Mouse (Mus musculus): ENCODE measurements at regions not wholly inside any gene's neighbourhood (a gene's known extent, or its start where the extent isn't known, plus 50 kb on each side); places are given as distances from the start of the nearest gene placed in this dataset.
A peak's percentile ranks its signal among the peaks of the same experiment; 100 is the strongest.

DNA sequence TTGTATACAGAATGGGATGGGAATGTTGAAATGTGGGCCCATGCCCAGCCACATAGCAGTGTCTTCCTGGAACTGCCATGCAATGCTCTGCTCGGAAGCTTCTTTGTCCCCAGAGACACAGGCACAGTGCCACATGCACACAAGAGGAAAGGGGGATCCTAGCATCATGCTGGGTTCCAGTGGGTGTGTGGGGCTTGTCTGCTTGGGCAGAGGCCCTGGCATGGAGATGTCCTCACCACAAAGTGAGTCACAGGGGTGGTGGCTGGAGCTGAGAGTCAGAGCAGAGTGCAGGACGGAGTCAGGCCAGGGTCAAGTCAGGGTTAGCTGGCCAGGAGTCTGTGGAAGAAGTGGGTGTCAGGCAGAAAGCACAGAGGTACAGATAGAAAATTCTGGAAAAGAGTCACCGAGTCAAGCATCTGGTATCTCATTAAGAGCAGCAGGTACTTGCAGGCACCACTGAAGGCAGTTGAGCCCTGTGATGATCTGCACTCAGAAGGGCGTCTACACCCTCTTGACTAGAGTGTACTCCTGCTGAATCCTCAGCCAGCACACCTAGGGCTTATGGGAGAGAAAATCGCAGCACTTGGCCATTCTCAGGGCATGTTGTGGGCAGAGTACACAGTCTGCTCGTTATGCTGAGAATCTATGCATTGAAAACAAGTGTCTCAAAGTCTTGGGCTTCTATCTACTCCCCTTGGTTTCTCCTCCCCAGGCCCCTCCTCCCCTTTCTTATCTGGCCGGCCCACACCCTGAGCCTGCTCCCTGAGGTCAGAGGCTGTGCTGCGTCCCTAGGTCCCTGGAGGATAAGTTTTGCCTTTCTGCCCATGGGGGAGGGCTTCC is 85.3 kb downstream of the Ackr3 start:
- DNase-seq (ENCODE audit: extremely low spot score, low spot score), result no peak

- no peak for DNase-seq (ENCODE audit: extremely low spot score, low spot score)
These were observed 86.0 kb downstream of the Ackr3 start for GRCm38 (mm10) chr1:90289732-90290215.

GRCm38 (mm10) chr1:90290428-90291197 is 86.8 kb downstream of the Ackr3 start:
- no peak for DNase-seq (ENCODE audit: extremely low spot score, low spot score)

GRCm38 (mm10) chr1:90291256-90291655 is 87.5 kb downstream of the Ackr3 start:
- no peak for DNase-seq (ENCODE audit: extremely low spot score, low spot score)

GRCm38 (mm10) chr1:90297751-90298150 is 94.0 kb downstream of the Ackr3 start:
- no peak for DNase-seq (ENCODE audit: extremely low spot score, low spot score)

DNA sequence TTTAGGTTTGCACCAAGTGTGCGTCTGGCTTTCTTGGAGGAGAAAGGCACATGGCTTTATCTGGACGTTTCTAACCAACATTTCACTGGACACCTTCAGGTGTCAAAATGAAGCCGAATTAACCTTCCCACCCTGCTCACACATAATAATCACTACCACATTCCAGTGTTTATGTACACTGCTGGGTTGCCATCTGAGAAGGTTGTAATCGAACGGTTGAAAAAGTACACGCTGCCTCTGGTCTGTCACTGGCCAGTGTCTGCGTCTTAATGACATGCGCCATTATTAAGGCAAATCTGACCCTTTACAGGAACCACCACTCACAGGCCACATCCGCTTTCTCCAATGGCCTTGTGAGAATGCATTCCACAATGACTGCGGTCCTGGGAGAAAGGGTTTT is 96.4 kb downstream of the Ackr3 start:
- DNase-seq (ENCODE audit: extremely low spot score, low spot score), result no peak

- no peak for DNase-seq (ENCODE audit: extremely low spot score, low spot score)
These were observed 100.6 kb downstream of the Ackr3 start for GRCm38 (mm10) chr1:90304331-90304730.

GRCm38 (mm10) chr1:90311016-90311415 is 107.2 kb downstream of the Ackr3 start:
- no peak for DNase-seq (ENCODE audit: extremely low spot score, low spot score)

DNA sequence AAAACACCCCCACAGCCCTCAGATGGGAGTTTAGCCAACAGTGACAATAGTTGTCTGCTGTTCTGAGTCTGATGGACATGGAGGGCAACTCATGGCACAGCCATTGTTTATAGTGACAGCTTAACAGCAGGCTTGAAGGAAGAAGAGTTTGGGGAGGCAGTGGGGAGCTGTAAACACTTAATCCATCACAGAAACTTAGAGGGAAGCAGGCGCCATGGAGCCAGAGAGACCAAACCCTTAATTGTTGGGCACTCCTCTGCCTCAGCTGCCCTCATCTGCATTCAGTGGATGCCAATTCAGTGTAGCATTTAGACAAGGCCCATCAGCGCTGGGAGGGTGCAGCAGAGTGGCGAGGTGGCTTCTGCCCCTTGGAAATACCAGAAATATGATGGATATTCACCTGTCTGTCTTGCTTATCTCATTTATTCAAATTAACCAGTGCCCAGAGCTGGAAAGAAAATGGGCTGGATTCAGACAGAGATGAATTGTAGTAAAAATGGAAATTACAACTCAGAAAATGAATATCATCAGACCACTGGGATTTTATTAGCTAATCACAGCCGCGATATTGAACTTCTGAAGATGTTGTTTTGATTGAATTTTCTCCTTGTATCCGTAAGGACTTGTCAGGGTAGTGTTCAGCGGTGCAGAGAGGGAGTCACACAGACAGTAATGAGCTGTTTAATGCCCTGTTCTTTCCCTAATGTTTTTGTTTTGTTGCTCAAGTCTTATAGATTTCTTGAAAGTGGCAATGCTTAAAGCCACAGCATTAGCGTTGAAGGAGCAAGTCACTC is 108.1 kb downstream of the Ackr3 start:
- no peak for DNase-seq (ENCODE audit: extremely low spot score, low spot score)

DNA sequence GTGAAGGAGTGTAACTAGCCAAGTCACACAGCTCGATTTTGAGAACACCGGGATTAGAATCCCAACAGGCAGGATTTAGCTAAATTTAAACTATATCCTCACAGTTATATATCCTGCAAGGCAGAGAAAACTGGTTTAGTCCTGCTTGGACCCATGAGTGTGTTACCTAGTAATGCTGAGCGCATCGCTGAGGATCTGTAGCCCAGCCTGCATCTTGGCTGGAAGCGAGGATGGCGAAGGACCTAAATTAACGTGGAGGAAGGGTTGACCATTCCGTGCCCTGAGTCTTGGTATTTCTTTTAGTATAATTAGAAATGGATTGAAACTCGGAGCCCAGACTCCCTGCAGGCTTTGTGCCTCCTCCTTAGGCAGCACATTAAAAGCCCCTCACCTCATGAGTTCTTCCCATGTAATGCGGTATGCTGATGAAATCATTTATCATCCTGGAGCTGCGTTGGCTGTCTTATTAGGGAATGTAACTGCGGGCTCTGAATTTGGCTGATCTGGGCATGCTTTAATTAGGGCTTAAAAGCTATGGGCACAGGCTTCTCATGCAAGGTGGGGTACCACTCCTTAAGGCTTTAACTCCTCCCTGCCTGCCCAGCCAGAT is 110.1 kb downstream of the Ackr3 start:
- no peak for DNase-seq (ENCODE audit: extremely low spot score, low spot score)

- DNase-seq (ENCODE audit: extremely low spot score, low spot score), result no peak
These were observed 114.1 kb downstream of the Ackr3 start for GRCm38 (mm10) chr1:90317902-90318301.

DNA sequence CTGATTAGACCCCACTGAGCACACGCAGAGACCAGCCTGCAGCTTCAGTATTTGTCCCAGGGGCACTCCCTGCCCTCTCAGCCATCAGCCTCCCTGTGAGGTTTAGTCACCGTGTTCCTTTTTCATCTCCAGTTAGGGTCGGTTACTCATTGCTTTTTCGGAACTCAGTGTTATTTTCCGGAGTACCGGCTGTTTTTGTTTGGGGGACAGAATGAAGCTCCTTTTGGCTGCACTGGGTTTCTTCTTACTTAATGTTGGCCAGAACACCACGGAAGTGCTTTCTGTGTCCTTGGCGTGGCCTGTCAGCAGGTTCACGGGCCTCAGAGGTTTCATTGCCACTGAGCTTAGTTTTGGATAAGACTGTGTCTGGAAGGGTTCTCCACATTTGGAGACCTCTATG is 114.7 kb downstream of the Ackr3 start:
- no peak for DNase-seq (ENCODE audit: extremely low spot score, low spot score)

- DNase-seq (ENCODE audit: extremely low spot score, low spot score), result no peak
These were observed 116.7 kb downstream of the Ackr3 start for GRCm38 (mm10) chr1:90320518-90320917.

GRCm38 (mm10) chr1:90321501-90321900 is 117.7 kb downstream of the Ackr3 start:
- DNase-seq (ENCODE audit: extremely low spot score, low spot score), result no peak

- DNase-seq (ENCODE audit: extremely low spot score, low spot score), result no peak
These were observed 123.5 kb downstream of the Ackr3 start for GRCm38 (mm10) chr1:90327237-90327636.

GRCm38 (mm10) chr1:90332531-90332930 is 128.8 kb downstream of the Ackr3 start:
- no peak for DNase-seq (ENCODE audit: extremely low spot score, low spot score)

GRCm38 (mm10) chr1:90333676-90334430 is 130.1 kb downstream of the Ackr3 start:
- DNase-seq (ENCODE audit: extremely low spot score, low spot score), result no peak

DNA sequence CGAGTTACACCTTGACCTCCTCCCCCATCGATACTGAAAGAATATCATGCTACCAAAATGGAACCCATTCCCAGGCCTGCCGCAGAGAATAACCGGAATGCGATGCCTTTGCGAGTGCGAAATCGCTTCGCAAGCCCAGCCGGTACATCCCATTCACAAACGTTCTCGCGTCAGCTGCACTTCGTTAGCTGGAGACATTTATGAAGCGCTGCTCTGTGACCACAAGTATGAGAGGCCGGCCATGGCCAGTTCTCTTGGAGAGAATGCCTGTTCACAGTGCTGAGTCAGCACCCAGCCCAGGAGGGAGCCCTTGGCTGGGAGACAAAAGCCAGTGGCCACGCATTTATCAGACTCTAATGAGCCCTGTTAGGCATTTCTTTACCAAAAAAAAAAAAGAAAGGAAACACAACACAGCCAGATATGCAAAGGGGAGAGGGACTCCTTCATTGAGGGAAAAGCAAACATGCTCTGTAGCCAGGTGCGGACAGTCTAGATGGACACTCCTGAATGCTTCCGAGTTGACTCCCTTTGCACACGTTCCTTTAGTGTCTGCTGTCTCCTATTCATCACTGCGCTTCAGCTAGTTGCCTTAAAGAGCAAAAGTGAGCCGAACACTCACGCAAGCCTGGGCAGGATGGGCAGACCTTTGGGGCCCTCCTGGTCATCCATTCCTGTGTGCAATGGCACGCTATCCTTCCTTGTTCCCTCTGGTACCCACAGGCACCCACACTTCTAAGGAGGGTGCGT is 131.4 kb downstream of the Ackr3 start:
- peak; percentile 42 for DNase-seq (ENCODE audit: extremely low spot score, low spot score)

DNA sequence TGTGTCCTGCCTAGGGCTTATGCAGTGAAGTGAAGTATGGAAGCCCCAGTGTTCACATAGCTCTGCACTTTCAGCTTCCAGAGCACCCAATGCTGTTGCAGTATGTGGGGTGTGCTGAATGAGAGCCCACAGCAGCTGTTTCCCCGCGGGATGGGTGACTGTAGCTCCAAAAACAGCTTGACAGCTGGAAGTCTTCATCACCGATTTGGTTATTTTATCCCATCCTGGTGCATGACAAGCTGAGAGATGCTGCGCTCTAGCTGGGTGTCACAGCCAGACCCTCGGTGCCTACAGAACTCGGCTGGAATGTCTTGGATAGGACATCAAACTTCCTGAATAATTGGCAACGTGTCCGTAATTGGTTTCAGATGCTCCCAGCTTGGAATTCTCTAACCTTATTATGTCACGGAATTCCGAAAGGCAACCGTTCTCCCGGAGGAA is 134.1 kb downstream of the Ackr3 start:
- no peak for DNase-seq (ENCODE audit: extremely low spot score, low spot score)

GRCm38 (mm10) chr1:90342346-90342745 is 138.6 kb downstream of the Ackr3 start:
- no peak for DNase-seq (ENCODE audit: extremely low spot score, low spot score)

All from neural tube, embryonic 10.5 days (tissue).